Mouse (Mus musculus) B cell, adult 67 days (primary cell): ENCODE measurements around the gene Gprin2. TPM values are rescaled to one million over a fixed set of nuclear protein-coding genes. Genes with fewer than 3 reads are reported as not detected.

ENCODE experiments used
- total RNA-seq, 2 experiments: library from RNA; stranded (reverse); gene quantifications; 4 replicates each; pipeline ENCODE4 v1.2.4; 2023

The Gprin2 gene
- total RNA-seq: not detected

DNA sequence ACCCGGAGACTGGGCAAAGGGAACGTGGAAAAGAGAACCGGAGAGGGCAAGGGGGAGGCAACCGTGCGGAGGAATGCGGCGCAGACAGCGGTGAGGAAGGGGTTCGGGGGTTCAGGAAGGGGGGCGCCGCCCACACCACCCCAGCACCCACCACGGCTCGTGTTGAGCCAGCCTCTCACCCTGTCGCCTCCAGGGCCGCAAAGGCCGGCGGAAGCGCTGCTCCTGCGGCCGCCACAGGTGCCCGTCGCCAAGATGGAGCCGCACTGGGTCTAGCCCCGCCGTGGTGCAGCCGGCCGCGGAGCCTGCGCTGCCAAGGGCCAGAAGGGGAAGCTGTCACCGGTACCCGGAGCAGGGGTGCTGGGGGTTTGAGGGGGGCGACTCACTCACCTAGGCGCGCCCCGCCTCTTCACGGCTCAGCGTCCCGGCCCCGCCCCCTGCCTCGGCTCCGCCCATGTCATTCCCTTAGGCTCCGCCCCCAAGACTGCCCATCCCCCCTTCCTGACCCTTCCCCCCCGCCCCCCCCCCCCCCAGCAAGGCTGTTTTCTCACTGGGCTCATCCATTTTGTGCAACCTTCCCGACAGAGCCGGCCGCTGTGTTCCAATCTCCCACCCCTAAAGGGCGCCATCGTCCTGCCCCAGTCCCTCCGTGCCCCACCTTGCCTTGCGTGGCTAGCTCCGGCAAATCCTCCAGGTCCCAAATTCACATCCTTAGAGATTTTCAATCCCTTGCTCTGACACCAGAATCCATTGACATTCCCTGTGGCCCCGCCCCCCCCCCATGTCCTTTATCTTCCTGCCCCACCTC is at the start of gene Gprin2:
TSS of gene Gprin2 (minus strand) at position 423 of the 805 bp plus-strand sequence.

DNA sequence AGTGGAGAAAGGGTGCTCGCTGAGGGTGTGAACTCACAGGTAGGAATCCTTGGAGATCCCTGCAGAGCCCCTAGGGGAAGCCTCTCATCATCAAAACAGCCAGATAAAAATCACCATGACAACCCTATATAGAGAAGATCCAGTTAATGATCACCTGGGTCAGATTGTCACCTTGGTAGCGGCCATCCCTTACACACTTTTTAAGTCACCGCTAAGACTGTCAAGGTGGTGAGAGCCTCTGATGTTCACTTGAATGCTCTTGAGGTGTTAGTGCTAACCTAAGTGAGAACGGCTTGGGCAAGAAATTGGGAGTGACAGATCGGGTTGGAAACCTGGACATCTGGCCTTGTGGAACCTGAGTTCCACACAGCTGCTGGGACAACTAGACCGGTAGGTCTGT is 17.8 kb upstream of the Gprin2 start, which contains the start of gene Syt15:
TSS of gene Syt15 (plus strand) at position 301 of the 400 bp plus-strand sequence.

DNA sequence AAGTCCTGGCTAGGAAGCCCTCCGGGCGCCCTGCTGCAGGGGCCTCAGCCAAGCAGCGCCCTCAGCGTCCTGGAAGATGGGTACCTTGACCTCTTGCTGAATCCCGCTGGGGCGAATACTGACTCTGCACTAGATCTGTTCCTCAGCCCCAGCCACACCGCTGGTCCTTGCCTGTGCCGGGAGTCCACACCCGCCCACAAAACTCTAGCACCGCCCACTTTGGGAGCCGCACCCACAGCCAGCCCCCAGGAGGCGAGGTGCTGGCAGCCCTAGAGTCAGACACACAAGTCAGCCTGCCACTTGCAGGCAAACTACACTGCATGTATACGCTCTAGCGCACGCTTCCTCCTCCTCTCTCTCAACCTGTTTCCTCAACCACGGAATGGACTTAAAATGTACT is 49.1 kb downstream of the Gprin2 start, which contains the start of gene Npy4r:
TSS of gene Npy4r (minus strand) at position 148 of the 400 bp plus-strand sequence.

Other genes starting within 250 kb of the Gprin2 start
- gene Rbp3, start 247.7 kb downstream of the Gprin2 start, total RNA-seq: not detected
- under 1 TPM; 0.21 to 0.35 TPM for gene Zfp488, start 222.9 kb downstream of the Gprin2 start, total RNA-seq
- not detected for gene Gm30083, start 186.5 kb downstream of the Gprin2 start, total RNA-seq
- gene Gm5460, start 184.9 kb downstream of the Gprin2 start, total RNA-seq: not detected
- gene Antxrl, start 148.9 kb downstream of the Gprin2 start, total RNA-seq: not detected
- not detected for gene Anxa8, start 115.7 kb downstream of the Gprin2 start, total RNA-seq
- not detected for gene A630023A22Rik, start 98.9 kb downstream of the Gprin2 start, total RNA-seq
- gene Npy4r, start 49.2 kb downstream of the Gprin2 start, total RNA-seq: not detected
- gene Syt15, start 17.9 kb upstream of the Gprin2 start, total RNA-seq: not detected
- 10 to 100 TPM; 30.7 to 37.1 TPM for gene Shld2, start 108.8 kb upstream of the Gprin2 start, total RNA-seq
- 100 to 1,000 TPM; 117 to 130 TPM for gene Glud1, start 109.1 kb upstream of the Gprin2 start, total RNA-seq
- not detected for gene Fam25c, start 153.8 kb upstream of the Gprin2 start, total RNA-seq
- not detected for gene Sncg, start 173.1 kb upstream of the Gprin2 start, total RNA-seq
- not detected for gene Mmrn2, start 173.8 kb upstream of the Gprin2 start, total RNA-seq